Mouse (Mus musculus): ENCODE results near the gene Btbd17. TPM values are rescaled to one million over a fixed set of nuclear protein-coding genes. Genes with fewer than 3 reads are reported as not detected.

Btbd17 gene
- 0.44 and 0.52 TPM in 2 replicates for polyA plus RNA-seq (2012; rRNA removed)

DNA sequence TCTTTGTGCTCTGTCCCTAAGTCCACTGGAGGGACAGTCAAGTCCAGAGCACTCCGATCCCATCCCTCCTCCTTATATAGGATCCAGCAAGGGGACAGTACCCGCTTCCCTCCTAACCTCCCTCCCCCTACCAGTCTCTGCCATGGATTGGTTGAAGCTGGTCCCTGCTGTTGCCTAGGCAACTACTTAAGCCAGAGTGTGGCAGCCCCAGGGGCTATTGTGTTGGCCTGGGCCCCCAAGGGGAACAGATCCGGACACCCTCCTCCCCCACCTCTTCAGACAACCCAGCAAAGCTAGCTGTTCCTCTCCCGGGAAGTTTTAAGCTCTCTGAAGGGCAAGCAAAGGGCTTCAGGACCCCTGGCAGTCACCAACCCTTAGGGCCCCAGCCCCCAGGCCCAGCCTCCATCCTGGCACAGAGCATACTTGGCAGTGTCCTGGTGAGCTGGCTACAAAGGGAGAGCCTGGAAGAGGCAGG, at the start of gene Btbd17:
Gene Btbd17 (minus strand): TSS at position 98 of the 475 bp plus-strand sequence.
- WGBS: 28% methylated on average over 4 of the region's 4 CpGs
- H3K36me3 ChIP-seq (ENCODE audit: control insufficient read depth, insufficient read depth, low read length): no peaks in the 10 kb centered on the region
- no peaks in the 10 kb centered on the region; the same call in 1 of the 2 replicates for H3K4me1 ChIP-seq (ENCODE audit: control insufficient read depth, insufficient read depth, insufficient read length, low read length)
- no peak within 1 kb of the TSS for H3K27ac ChIP-seq (ENCODE audit: insufficient read depth, low read depth, low read length)
- H3K4me3 ChIP-seq (ENCODE audit: low read depth, low read length): peak within 1 kb of the TSS; percentile 43
- TF ChIP-seq POLR2A (IDR thresholded peaks at IDR 0.05; ENCODE audit: low read depth, low read length) (no peak), CTCF (IDR thresholded peaks at IDR 0.05; ENCODE audit: extremely low read depth, insufficient read length, insufficient replicate concordance, low read depth, low read length) (no peak)
- peaks cover 12% of the 10 kb centered on the region for H3K27me3 ChIP-seq (ENCODE audit: control insufficient read depth, insufficient read depth, low read length)

DNA sequence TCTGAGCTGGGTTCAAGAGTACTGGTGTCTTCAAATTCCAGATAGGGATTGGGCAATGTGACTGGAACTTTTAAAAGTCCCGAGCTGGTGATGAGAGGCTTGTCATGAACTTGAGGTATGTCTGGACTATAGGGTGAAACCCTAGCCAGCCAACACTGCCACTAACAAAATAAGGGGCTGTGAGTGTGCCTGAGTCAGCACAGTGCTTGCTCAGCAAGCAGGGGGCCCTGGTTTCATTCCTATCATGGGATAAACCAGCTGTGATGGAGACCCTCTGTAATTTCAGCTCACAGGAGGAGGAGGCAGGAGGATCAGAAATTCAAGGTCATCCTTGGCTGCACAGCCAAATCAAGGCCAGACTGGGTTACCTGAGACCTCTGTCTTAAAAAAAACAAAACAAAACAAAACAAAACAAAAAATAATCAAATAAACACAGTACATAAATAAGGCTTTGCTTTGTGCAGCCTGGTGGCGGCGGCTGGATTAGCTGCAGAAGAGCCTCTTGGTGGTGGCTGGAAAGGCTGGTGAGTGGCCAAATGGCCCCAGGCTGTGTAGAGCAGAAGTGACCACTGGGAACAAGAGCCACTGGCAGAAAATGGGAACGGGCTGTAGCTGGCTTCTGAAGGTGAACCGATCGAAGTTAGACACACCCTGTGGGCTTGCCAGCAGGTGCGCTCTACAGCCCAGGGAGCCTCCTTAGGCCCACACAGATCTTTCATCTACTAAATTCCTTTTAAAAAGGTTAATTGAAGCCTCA, 48.9 kb upstream of the Btbd17 start:
- 50% methylated on average over 7 of the region's 7 CpGs for WGBS
- H3K36me3 ChIP-seq (ENCODE audit: control insufficient read depth, insufficient read depth, low read length): no peaks in the 10 kb centered on the region
- H3K4me3 ChIP-seq (ENCODE audit: low read depth, low read length): no peak overlapping the region
- TF ChIP-seq POLR2A (IDR thresholded peaks at IDR 0.05; ENCODE audit: low read depth, low read length) (no peak), CTCF (IDR thresholded peaks at IDR 0.05; ENCODE audit: extremely low read depth, insufficient read length, insufficient replicate concordance, low read depth, low read length) (no peak)
- no peaks in the 10 kb centered on the region for H3K4me1 ChIP-seq (ENCODE audit: control insufficient read depth, insufficient read depth, insufficient read length, low read length)
- H3K27me3 ChIP-seq (ENCODE audit: control insufficient read depth, insufficient read depth, low read length): 0 out of 2 replicates have a peak, but pooled peaks cover 2% of the 10 kb centered on the region
- no peak overlapping the region for H3K27ac ChIP-seq (ENCODE audit: insufficient read depth, low read depth, low read length)

DNA sequence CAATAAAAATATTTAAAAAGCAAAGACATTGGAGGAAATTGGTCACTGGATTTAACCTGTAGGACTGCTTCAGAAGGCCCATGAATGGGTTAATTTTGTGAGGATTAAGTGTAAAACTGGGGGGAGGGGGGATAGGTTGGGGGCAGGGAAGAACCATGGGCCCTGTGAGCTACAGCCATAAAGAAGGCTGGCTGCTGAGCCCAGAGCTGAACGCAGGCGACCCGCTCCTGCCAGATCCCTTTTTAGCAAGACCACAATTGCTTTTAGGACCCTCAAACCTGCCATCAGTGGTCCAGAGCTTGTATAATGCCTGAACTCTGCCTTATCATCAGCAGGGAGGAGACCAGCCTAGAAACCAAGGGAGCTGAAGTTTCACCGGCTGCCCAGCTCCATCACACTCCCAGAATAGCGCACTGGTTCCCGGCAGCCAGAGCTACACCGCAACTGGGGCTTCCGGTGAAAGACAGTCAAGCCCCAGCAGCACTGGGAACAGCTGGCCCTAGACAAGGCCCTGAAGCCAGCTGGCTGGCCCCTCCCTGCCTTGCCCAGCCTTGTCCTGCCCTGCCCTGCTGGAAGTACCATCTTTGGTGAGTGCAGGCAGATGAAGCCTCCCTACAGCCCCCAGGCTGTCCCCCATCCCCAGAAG, 48.2 kb upstream of the Btbd17 start:
- no peaks in the 10 kb centered on the region for H3K4me1 ChIP-seq (ENCODE audit: control insufficient read depth, insufficient read depth, insufficient read length, low read length)
- H3K27me3 ChIP-seq (ENCODE audit: control insufficient read depth, insufficient read depth, low read length): 0 out of 2 replicates have a peak, but pooled peaks cover 2% of the 10 kb centered on the region
- no peak overlapping the region for H3K4me3 ChIP-seq (ENCODE audit: low read depth, low read length)
- WGBS: 35% methylated on average over 8 of the region's 8 CpGs
- TF ChIP-seq CTCF (IDR thresholded peaks at IDR 0.05; ENCODE audit: extremely low read depth, insufficient read length, insufficient replicate concordance, low read depth, low read length): no peak
- TF ChIP-seq POLR2A (IDR thresholded peaks at IDR 0.05; ENCODE audit: low read depth, low read length): no peak
- no peak overlapping the region for H3K27ac ChIP-seq (ENCODE audit: insufficient read depth, low read depth, low read length)
- H3K36me3 ChIP-seq (ENCODE audit: control insufficient read depth, insufficient read depth, low read length): no peaks in the 10 kb centered on the region

DNA sequence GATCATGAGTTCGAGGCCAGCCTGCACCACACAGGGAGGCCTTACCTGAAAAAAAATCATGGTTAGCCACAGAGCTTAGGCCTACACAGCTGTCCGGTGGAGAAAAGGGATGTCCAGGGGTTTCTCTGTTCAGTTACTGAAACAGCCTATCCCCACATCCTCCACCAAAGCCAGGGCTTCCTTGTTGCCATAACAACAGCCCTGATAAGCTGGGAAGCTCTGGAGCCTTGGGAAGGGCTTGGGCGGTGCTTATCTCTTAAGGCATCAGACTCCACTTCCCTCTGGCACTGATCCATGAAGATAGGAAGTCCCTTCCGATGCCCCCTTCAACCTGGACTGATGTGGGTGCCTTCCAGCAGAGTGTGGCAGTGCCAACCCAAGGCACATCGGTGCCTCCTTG, 37.4 kb upstream of the Btbd17 start:
- 37% methylated on average over 5 of the region's 5 CpGs for WGBS
- H3K27ac ChIP-seq (ENCODE audit: insufficient read depth, low read depth, low read length): no peak overlapping the region
- 0 out of 2 replicates have a peak, but pooled peaks cover 2% of the 10 kb centered on the region for H3K4me1 ChIP-seq (ENCODE audit: control insufficient read depth, insufficient read depth, insufficient read length, low read length)
- H3K27me3 ChIP-seq (ENCODE audit: control insufficient read depth, insufficient read depth, low read length): no peaks in the 10 kb centered on the region
- H3K36me3 ChIP-seq (ENCODE audit: control insufficient read depth, insufficient read depth, low read length): no peaks in the 10 kb centered on the region
- TF ChIP-seq POLR2A (IDR thresholded peaks at IDR 0.05; ENCODE audit: low read depth, low read length): no peak
- TF ChIP-seq CTCF (IDR thresholded peaks at IDR 0.05; ENCODE audit: extremely low read depth, insufficient read length, insufficient replicate concordance, low read depth, low read length): no peak
- no peak overlapping the region for H3K4me3 ChIP-seq (ENCODE audit: low read depth, low read length)

DNA sequence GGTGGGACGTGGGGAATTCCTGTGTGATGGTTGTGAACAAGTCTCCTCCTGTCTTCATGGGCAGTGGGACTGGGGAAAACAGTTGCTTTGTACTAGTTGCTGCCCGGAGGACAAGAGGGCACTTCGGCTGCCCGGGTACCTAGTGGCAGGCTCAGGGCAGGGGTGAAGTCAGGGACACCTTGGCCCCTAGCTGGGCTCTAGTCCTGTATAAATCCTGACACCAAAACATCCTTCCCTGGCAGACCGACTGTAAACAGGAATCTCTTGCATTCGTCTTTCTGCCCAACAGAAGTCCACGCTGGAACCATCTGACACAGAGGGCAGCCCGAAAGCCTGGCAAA, 34.7 kb upstream of the Btbd17 start:
- H3K4me1 ChIP-seq (ENCODE audit: control insufficient read depth, insufficient read depth, insufficient read length, low read length): 0 out of 2 replicates have a peak, but pooled peaks cover 2% of the 10 kb centered on the region
- no peaks in the 10 kb centered on the region for H3K36me3 ChIP-seq (ENCODE audit: control insufficient read depth, insufficient read depth, low read length)
- H3K27me3 ChIP-seq (ENCODE audit: control insufficient read depth, insufficient read depth, low read length): no peaks in the 10 kb centered on the region
- H3K27ac ChIP-seq (ENCODE audit: insufficient read depth, low read depth, low read length): no peak overlapping the region
- no peak for TF ChIP-seq CTCF (IDR thresholded peaks at IDR 0.05; ENCODE audit: extremely low read depth, insufficient read length, insufficient replicate concordance, low read depth, low read length)
- no peak for TF ChIP-seq POLR2A (IDR thresholded peaks at IDR 0.05; ENCODE audit: low read depth, low read length)
- H3K4me3 ChIP-seq (ENCODE audit: low read depth, low read length): 0 out of 2 replicates have a peak overlapping the region, but pooled peaks have one; percentile 32
- 53% methylated on average over 8 of the region's 8 CpGs for WGBS

DNA sequence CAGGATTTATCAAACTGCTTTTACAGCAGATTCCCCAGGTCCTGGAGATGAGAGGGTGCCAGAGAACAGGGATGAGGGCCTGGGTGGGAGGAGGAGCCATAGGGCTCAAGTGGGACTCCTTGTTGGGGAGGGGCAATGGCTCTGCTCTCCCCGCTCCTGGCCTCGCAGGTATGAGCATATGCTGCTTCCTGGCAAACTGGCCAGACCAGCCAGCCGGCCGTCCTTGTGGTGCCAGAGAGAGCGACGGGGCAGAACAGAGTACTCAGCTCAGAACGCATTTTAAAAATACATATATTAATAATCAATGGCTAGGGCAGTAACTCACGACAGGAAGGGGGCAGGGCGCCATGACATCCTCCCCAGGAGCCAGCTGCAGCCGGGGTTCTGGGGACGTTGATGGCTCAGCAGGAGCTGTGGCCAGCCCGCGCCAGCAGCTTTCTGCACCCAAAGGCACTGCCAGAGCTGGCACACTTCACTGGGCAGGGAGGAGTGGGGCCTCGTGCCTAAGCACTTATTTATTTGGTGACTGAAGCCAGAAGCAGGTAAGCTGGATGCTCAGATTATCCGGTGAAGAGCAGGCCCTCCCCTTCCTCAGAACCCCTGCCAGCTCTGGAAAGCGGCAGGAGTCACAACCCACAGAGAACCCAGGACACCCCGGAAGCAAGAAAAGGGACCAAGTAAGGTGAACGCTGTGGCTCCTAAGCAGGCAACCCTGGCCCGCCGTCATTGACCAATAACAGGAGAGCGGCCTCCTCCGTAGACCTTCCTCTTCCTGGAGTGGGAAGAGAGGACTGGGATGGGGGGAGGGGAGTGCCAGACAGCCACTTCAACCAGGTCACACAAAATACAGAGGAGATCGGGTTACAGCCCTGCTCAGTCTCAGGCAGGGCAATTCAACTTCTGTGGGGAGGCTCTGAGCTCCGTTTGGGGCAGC, 34.0 kb upstream of the Btbd17 start:
- Histone ChIP-seq H3K27ac (ENCODE audit: insufficient read depth, low read depth, low read length) (peak overlapping the region; percentile 9; the same call in 1 of the 2 replicates), H3K36me3 (ENCODE audit: control insufficient read depth, insufficient read depth, low read length) (no peaks in the 10 kb centered on the region), H3K27me3 (ENCODE audit: control insufficient read depth, insufficient read depth, low read length) (no peaks in the 10 kb centered on the region), H3K4me1 (ENCODE audit: control insufficient read depth, insufficient read depth, insufficient read length, low read length) (0 out of 2 replicates have a peak, but pooled peaks cover 2% of the 10 kb centered on the region), H3K4me3 (ENCODE audit: low read depth, low read length) (peak overlapping the region; percentile 32)
- WGBS: 10% methylated on average over 24 of the region's 24 CpGs
- TF ChIP-seq POLR2A (IDR thresholded peaks at IDR 0.05; ENCODE audit: low read depth, low read length): no peak
- no peak for TF ChIP-seq CTCF (IDR thresholded peaks at IDR 0.05; ENCODE audit: extremely low read depth, insufficient read length, insufficient replicate concordance, low read depth, low read length)

All from small intestine, adult 2 months (tissue).